24 mouse cellular contexts compared by ENCODE assay signal in the genomic region with DNA sequence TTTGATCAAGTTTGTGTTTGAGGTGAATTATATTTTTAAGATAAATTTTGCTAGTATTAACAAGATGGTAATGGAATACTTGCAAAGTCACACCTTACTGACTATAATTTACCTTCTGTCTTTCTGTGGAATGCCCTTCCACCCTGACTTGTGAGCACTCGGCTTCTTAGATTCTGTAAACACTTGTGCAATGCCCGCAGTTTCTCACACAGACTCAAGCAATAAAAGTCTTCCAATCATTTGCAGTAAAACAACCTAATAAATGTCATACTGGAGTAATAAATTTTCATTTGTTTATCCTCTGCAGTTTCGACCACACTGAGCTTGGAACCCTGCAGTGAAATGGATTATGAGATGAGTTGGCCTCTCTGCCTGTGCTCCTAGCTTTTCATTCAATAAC.
"Had no signal": no experiment of that assay in that cellular context is flagged by ENCODE, and none has a peak within 500 bp of the region (broad histone marks: within the 10 kb centered on the region; RNA-seq: fewer than 3 reads in every experiment).

No protein-coding gene starts in this region.

- H3K4me2 ChIP-seq: liver, embryonic 13.5 days; liver, embryonic 15.5 days; midbrain, embryonic 12.5 days; neural tube, embryonic 13.5 days; neural tube, embryonic 15.5 days; stomach, embryonic 15.5 days had no signal

- H3K36me3 ChIP-seq: liver, embryonic 13.5 days; liver, embryonic 15.5 days; midbrain, embryonic 10.5 days; midbrain, embryonic 12.5 days; neural tube, embryonic 13.5 days; neural tube, embryonic 15.5 days; stomach, embryonic 15.5 days had no signal

- H3K9me3 ChIP-seq: liver, embryonic 13.5 days; liver, embryonic 15.5 days; megakaryocyte, embryonic 14.5 days; midbrain, embryonic 10.5 days; midbrain, embryonic 12.5 days; neural tube, embryonic 13.5 days; neural tube, embryonic 15.5 days; stomach, embryonic 15.5 days had no signal

- H3K4me1 ChIP-seq: liver, embryonic 13.5 days; liver, embryonic 15.5 days; megakaryocyte, embryonic 14.5 days; midbrain, embryonic 10.5 days; midbrain, embryonic 12.5 days; neural tube, embryonic 13.5 days; neural tube, embryonic 15.5 days; stomach, embryonic 15.5 days had no signal

- ATAC-seq: liver, postnatal 0 days; midbrain, embryonic 16.5 days had no signal

- H3K27me3 ChIP-seq: liver, embryonic 13.5 days; liver, embryonic 15.5 days; megakaryocyte, embryonic 14.5 days; midbrain, embryonic 12.5 days; neural tube, embryonic 13.5 days; neural tube, embryonic 15.5 days; stomach, embryonic 15.5 days had no signal

- H3K27ac ChIP-seq: liver, embryonic 13.5 days; liver, embryonic 15.5 days; macrophage; midbrain, embryonic 10.5 days; midbrain, embryonic 12.5 days; neural tube, embryonic 13.5 days; neural tube, embryonic 15.5 days; stomach, embryonic 15.5 days; stomach, postnatal 0 days had no signal

- H3K4me3 ChIP-seq: liver, embryonic 13.5 days; liver, embryonic 15.5 days; megakaryocyte, embryonic 14.5 days; midbrain, embryonic 10.5 days; midbrain, embryonic 12.5 days; myocyte; neural tube, embryonic 13.5 days; neural tube, embryonic 15.5 days; stomach, embryonic 15.5 days had no signal

- DNase-seq: liver, embryonic 13.5 days; liver, postnatal 0 days; lung, adult 2 months; lung, postnatal 14 days; lung, postnatal 36 days; midbrain, embryonic 14.5 days; retina, postnatal 1 day; right cerebral cortex, adult 18-20 months; right cerebral cortex, postnatal 25 days; right cerebral cortex, postnatal 4 days; spleen, adult 18-20 months; thymus, adult 2 months; thymus, postnatal 25 days had no signal

- H3K9ac ChIP-seq: liver, embryonic 13.5 days; liver, embryonic 15.5 days; liver, postnatal 0 days; midbrain, embryonic 12.5 days; neural tube, embryonic 13.5 days; neural tube, embryonic 15.5 days; stomach, embryonic 15.5 days had no signal
